Mouse (Mus musculus) brain, embryonic 14.5 days (tissue): ENCODE measurements around the gene Sh3bp5.
A peak's percentile ranks its signal among the peaks of the same experiment; 100 is the strongest.

Experiments used
- CTCF ChIP-seq: fragments of 200-500 bp; IDR thresholded peaks from 2 replicates; pipeline ENCODE4 v1.5.1; 2012; ENCODE audit warnings: inconsistent platforms, mild to moderate bottlenecking, moderate library complexity, borderline replicate concordance; ENCODE audit not compliant: insufficient read depth, insufficient read length; ENCODE audit errors: extremely low read depth
- POLR2A ChIP-seq: fragments of 200-500 bp; IDR thresholded peaks from 2 replicates; pipeline ENCODE4 v1.6.1; 2012; ENCODE audit warnings: mild to moderate bottlenecking, inconsistent platforms, borderline replicate concordance; ENCODE audit not compliant: poor library complexity, insufficient read depth, insufficient read length, severe bottlenecking; ENCODE audit errors: extremely low read depth

DNA sequence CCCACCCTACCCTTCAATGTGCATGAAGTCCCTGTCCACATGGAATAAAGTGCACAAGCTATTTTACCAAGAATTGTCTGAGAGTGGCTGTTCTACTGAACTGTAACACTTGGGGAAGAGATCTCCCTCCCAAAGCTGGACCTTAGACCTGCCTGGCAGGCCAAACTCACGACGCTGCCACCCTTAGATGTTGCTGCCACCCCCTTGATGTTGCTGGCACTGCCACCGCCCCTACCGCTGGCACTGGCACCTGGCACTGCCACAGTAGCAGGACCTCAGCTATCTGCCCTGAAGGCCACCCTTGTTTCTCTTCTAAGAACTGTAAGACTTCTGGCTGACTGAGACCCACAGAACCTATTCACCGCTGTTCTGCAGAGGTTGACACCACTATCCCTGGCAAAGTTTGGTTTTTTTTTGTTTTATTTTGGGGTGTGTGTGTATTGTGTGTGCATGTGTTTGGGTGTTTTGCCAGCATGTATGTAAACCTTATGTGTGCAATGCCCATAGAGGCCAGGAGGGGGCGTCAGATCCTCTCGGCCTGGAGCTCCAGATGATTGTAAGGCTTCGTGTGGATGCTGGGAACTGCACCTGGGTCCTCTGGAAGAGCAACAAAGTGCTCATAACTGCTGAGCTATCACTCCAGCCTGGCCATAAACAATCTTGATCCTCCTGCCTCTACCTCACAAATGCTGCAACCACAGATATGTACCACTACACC lies 19.1 kb upstream of the Sh3bp5 start:
- TF ChIP-seq POLR2A (no peak), CTCF (peak; percentile 32; the same call in 1 of the 2 replicates)
